Mouse (Mus musculus) spleen, postnatal 10 days (tissue): ENCODE measurements around the gene Hoxd10.

Experiments used
- DNase-seq, 2 experiments: peaks; one replicate each; pipeline ENCODE4 v3.0.0; 2021 to 2022; ENCODE audit warnings: low spot score in 2 of 2

Gene Hoxd10

GRCm38 (mm10) chr2:74709465-74710419 is 18.0 kb downstream of the Hoxd10 start:
- no peak for DNase-seq

GRCm38 (mm10) chr2:74710929-74711543 is 19.3 kb downstream of the Hoxd10 start:
- no peak for DNase-seq

- no peak for DNase-seq
Measured at GRCm38 (mm10) chr2:74711721-74712621, 20.2 kb downstream of the Hoxd10 start, which contains the start of the genes Hoxd3 and Hoxd4. Gene Hoxd3 (plus strand): TSS chr2:74711927. Gene Hoxd4 (plus strand): TSS chr2:74711929.

GRCm38 (mm10) chr2:74713239-74714150 is 21.8 kb downstream of the Hoxd10 start:
- no peak for DNase-seq

GRCm38 (mm10) chr2:74714156-74714789 is 22.5 kb downstream of the Hoxd10 start:
- no peak for DNase-seq

GRCm38 (mm10) chr2:74714881-74715280 is 23.2 kb downstream of the Hoxd10 start:
- DNase-seq = no peak

GRCm38 (mm10) chr2:74715504-74716241 is 23.9 kb downstream of the Hoxd10 start:
- DNase-seq = peak; percentile 38 to 80

GRCm38 (mm10) chr2:74720384-74720783 is 28.7 kb downstream of the Hoxd10 start:
- DNase-seq = no peak

GRCm38 (mm10) chr2:74720955-74721491 is 29.3 kb downstream of the Hoxd10 start:
- no peak for DNase-seq

- DNase-seq = no peak
Measured at GRCm38 (mm10) chr2:74721882-74722281, 30.2 kb downstream of the Hoxd10 start.

GRCm38 (mm10) chr2:74722949-74723348 is 31.2 kb downstream of the Hoxd10 start:
- DNase-seq = no peak

- no peak for DNase-seq
Measured at GRCm38 (mm10) chr2:74724244-74725015, 32.7 kb downstream of the Hoxd10 start.

GRCm38 (mm10) chr2:74725171-74725570 is 33.4 kb downstream of the Hoxd10 start:
- no peak for DNase-seq

- DNase-seq = no peak
Measured at GRCm38 (mm10) chr2:74726551-74726950, 34.8 kb downstream of the Hoxd10 start, which contains the start of gene Gm28230. Gene Gm28230 (plus strand): TSS chr2:74726728.

GRCm38 (mm10) chr2:74726973-74727639 is 35.4 kb downstream of the Hoxd10 start:
- no peak for DNase-seq

- DNase-seq = no peak
Measured at GRCm38 (mm10) chr2:74727640-74728302, 36.0 kb downstream of the Hoxd10 start.

GRCm38 (mm10) chr2:74728303-74728680 is 36.6 kb downstream of the Hoxd10 start:
- no peak for DNase-seq
